Mouse (Mus musculus): ENCODE data around the gene Slc39a5.
A peak's percentile ranks its signal among the peaks of the same experiment; 100 is the strongest.

The Slc39a5 gene

DNA sequence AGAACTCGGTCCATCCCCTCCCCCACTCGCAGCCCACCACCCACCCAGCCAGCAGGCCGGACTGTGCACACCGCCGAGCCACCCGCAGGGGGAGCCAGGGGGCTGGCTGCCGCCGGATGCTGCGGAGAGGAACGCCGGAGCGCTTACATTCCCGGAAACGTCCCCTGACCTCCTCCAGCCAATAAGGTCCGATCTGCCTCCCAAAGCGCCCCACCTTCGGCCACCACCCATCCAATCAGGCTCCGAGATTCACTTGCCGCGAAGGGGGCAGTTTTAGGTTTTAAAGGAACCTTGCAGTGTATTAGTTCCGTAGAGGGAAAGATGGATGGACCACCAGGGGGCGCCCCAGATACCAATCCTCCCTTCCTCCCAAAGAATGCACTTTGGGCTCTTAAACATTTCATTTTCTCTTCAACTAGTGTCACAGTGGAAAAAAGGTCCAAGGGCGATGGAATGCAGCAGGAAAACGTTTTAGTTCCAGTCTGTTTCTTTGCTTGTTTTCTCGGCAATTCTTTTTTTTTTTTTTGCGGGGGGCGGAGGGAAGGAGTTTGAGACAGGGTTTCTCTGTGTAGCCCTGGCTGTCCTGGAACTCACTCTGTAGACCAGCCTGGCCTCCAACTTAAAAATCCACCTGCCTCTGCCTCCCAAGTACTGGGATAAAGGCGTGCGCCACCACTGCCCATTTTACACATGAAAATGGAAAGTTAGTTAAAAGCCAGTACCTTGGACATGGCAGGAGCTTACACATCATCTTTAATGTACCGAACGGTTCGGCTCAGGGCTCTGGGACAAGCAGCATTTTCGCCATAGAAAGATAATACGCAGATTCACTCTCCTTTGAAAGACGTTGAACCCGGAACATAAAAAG lies 8.9 kb upstream of the Slc39a5 start:
- DNase-seq, result peak; percentile 97

GRCm38 (mm10) chr10:128408591-128409535 lies 7.8 kb upstream of the Slc39a5 start:
- no peak for DNase-seq

- DNase-seq, result peak; percentile 72
These were observed 2.9 kb upstream of the Slc39a5 start for GRCm38 (mm10) chr10:128403931-128404330.

DNA sequence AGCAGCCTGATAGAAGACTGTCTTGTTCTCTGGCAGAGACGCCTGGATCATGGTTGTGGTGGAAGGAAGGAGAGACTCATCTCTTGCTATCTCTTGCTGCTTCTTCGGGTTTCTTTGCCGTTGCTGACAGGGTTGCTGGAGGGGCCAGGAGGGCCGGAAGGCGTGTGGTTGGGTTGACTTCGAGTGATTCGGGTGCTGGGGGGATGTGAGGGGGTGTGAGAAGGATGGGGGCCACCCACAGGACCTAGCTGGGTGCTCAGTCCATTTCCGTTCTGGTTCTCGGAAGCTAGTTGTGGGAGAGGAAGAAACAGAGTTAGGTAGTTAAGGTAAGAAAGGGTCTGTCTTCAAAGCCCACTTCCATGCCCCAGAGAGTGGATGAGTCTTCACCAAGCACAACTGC lies 609 bp upstream of the Slc39a5 start:
- DNase-seq, result no peak

GRCm38 (mm10) chr10:128400338-128400737 lies 691 bp downstream of the Slc39a5 start:
- no peak for DNase-seq

GRCm38 (mm10) chr10:128397466-128397865 lies 3.6 kb downstream of the Slc39a5 start:
- peak; percentile 51 for DNase-seq

DNA sequence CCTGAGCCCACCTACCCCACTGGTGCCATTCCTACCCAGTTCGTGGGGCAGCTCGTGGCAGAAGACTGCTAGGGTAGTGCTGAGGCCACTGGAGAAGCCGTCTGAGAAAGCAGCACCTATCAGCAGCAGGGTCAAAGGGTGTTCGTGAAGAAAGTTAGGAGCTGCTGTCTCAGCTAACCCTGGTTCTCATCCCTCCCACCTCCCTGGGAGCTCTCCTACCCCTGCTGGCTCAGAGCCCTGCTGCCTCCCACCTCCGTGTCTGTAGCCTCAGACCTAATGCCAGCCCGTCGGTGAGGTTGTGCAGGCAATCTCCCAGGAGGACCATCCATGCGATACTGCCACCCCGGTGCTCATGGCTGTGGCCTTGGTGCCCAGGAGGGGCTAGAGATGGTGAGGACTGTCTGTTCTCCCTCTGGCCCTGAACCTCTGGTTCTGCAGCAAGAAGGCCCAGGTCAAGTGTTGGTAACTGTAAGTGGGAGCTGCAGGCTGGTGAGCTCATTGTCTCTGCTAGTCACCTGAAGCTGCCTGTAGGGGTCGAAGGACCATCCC lies 4.2 kb downstream of the Slc39a5 start:
- DNase-seq, result no peak

DNA sequence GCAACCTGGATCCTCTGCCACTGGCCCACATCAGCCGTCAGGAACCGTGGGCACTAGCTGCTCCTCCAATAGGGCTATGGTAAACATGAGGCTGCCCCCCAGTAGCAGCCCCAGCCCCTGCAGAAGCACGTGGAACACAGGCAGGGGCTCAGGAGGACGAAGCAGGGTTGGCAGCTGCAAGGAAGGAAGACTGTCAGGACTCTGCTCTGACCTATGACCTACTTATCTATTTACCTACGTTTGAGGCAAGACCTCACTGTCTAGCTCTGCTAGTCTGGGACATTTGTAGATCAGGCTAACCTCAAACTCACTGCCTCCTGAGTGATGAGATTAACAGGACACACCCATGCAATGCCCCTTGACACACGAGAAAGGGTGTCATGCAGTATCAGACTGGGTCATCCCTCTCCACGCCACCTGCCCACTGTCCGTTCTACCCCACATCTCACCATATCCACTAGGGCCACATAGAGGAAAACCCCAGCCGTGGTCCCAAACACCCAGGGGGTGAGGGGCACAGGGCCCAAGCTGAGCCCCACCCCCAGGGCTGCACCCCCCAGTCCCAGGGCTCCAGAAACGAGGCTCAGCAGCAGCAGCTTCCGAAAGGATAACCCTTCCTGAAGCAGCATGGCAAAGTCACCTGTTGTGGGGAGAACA lies 4.9 kb downstream of the Slc39a5 start:
- no peak for DNase-seq

DNA sequence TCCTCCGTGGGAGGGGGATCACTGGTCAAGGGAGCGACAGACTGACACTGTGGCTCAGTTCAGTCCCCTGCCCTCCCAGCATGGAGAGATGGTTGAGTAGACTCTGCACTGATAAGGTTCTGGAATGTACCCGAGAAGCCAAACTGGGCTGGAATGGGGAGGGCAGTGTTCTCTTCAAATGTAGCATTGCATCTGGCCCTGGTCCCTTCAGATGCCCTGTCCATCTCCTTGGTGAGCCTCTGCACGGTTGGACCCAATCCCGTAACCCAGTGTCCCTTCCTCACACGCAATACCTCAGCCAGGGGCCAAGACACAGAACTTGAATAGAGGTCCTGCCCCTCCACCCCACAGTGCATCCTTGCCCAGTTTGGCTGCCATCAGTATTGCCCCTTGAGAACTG lies 9.2 kb downstream of the Slc39a5 start:
- no peak for DNase-seq

GRCm38 (mm10) chr10:128390366-128390765 lies 10.7 kb downstream of the Slc39a5 start:
- DNase-seq, result no peak

- no peak for DNase-seq
These were observed 11.5 kb downstream of the Slc39a5 start for GRCm38 (mm10) chr10:128389570-128389969.

DNA sequence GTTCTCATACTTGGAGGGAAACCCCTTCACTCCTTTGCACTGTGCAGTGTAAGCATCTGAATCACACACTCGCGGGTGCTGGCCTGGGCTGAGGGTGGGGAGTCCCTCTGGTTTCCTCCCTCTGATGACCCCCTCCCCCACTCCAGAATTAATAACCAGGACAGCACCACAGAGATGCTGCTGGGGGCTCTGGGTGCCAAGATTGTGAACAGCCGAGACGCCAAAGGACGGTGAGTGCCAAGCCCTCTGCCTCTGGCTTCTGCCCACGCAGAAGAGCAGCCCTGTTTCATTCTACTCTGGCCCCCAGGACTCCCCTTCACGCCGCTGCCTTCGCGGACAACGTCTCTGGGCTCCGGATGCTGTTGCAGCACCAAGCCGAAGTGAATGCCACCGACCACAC lies 12.1 kb downstream of the Slc39a5 start:
- no peak for DNase-seq

GRCm38 (mm10) chr10:128385902-128386301 lies 15.1 kb downstream of the Slc39a5 start:
- no peak for DNase-seq

GRCm38 (mm10) chr10:128382482-128382881 lies 18.5 kb downstream of the Slc39a5 start:
- no peak for DNase-seq

- no peak for DNase-seq
These were observed 20.5 kb downstream of the Slc39a5 start for GRCm38 (mm10) chr10:128380565-128380964.

DNA sequence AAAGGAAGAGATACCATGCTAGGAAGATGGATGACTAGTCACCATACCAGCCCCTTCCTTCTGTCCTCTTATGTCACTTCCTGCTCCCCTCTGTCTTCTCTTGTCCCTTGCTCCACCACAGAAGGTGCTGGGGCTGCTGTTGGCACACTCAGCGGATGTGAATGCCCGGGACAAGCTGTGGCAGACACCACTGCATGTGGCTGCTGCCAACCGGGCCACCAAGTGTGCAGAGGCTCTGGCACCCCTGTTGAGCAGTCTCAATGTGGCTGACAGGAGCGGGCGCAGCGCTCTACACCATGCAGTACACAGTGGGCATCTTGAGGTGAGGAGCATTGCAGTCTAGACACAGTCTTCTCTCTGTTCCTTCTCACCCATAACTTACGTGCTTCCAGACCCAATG lies 21.8 kb downstream of the Slc39a5 start:
- DNase-seq, result no peak

DNA sequence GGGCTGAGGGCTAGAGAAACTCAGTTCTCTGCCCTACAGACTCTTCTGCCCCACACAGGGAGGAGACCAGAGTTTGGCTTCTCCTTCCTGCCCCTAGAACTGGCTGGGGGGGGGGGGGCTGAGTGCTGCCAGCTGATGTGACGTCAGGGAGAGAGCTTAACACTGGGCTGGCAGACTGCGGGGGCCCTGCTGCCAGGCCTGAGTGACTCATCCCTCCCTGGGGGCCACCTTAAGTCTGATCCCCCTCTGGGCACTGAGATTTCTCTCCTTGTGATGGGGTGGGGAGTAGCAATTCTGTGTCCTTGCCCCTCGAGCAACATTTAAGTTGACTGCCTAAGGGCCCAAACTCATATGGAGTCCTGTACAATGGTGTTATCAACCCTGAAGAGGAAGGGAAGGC lies 22.6 kb downstream of the Slc39a5 start:
- DNase-seq, result no peak

- no peak for DNase-seq
These were observed 23.0 kb downstream of the Slc39a5 start for GRCm38 (mm10) chr10:128377940-128378448.

- peak; percentile 48 for DNase-seq
These were observed 23.6 kb downstream of the Slc39a5 start for GRCm38 (mm10) chr10:128377222-128377939.

GRCm38 (mm10) chr10:128376455-128377211 lies 24.4 kb downstream of the Slc39a5 start, which contains the start of gene Ankrd52:
Gene Ankrd52 (plus strand): TSS chr10:128377115.
- DNase-seq, result peak; percentile 83

- DNase-seq, result no peak
These were observed 25.0 kb downstream of the Slc39a5 start for GRCm38 (mm10) chr10:128376099-128376454.
